17 mouse cellular contexts compared by ENCODE assay signal in genomic region chr1:125473126-125473666, GRCm38 (mm10). TPM values are rescaled to one million over a fixed set of nuclear protein-coding genes. Genes with fewer than 3 reads are reported as not detected.
DNase-seq lines count a peak whose midpoint lies in the region; ATAC-seq lines count a peak whose summit lies in the region.
"Had no signal": no experiment of that assay in that cellular context is flagged by ENCODE, and none has a peak within 500 bp of the region (broad histone marks: within the 10 kb centered on the region; RNA-seq: fewer than 3 reads in every experiment).

No protein-coding gene starts in this region.

- 86% methylated on average over 4 of the region's 4 CpGs for WGBS in midbrain, embryonic 16.5 days

- H3K27ac ChIP-seq in midbrain, embryonic 16.5 days (ENCODE audit: low read length), result no peak overlapping the region
- H3K27ac ChIP-seq: heart, embryonic 15.5 days; hindbrain, embryonic 14.5 days; limb, embryonic 12.5 days; midbrain, embryonic 12.5 days had no signal

- H3K4me1 ChIP-seq in midbrain, embryonic 16.5 days (ENCODE audit: control insufficient read depth, insufficient read depth, low read length), result no peaks in the 10 kb centered on the region
- H3K4me1 ChIP-seq: limb, embryonic 12.5 days; midbrain, embryonic 12.5 days had no signal

- no peaks in the 10 kb centered on the region for H3K9me3 ChIP-seq in midbrain, embryonic 16.5 days (replicated peaks; ENCODE audit: control insufficient read depth, low read length, poor library complexity, severe bottlenecking)
- H3K9me3 ChIP-seq: G1E; heart, embryonic 15.5 days; limb, embryonic 12.5 days; midbrain, embryonic 12.5 days had no signal

- peak; percentile 20 for DNase-seq in lung, postnatal 25 days (ENCODE audit: low spot score)
- DNase-seq in lung, adult 18-20 months, result no peak
- DNase-seq in splenic B cell, adult 2 months (ENCODE audit: low read depth, low spot score), result peak; percentile 68
- no peak for DNase-seq in thymus, adult 18-20 months
- DNase-seq: adrenal gland, postnatal 25 days; cerebellum, postnatal 14 days; kidney, adult 18-20 months; kidney, postnatal 4 days; lung, embryonic 14.5 days had no signal

- no peaks in the 10 kb centered on the region for H3K36me3 ChIP-seq in splenic B cell, adult 2 months (ENCODE audit: control insufficient read depth, insufficient read depth, low read length, poor library complexity, severe bottlenecking)
- H3K36me3 ChIP-seq in midbrain, embryonic 16.5 days (ENCODE audit: control insufficient read depth, insufficient read depth, low read length), result no peaks in the 10 kb centered on the region
- H3K36me3 ChIP-seq: G1E; heart, embryonic 15.5 days; limb, embryonic 12.5 days; midbrain, embryonic 12.5 days had no signal

- H3K4me2 ChIP-seq in midbrain, embryonic 16.5 days (ENCODE audit: low read length), result no peak overlapping the region
- H3K4me2 ChIP-seq: heart, embryonic 15.5 days; hindbrain, embryonic 14.5 days; limb, embryonic 12.5 days; lung, embryonic 14.5 days; midbrain, embryonic 12.5 days had no signal

- H3K4me3 ChIP-seq in midbrain, embryonic 16.5 days (ENCODE audit: low read depth, low read length), result no peak overlapping the region
- H3K4me3 ChIP-seq: heart, embryonic 15.5 days; limb, embryonic 12.5 days; midbrain, embryonic 12.5 days had no signal

- ATAC-seq in CD4-positive, CD25-positive, alpha-beta regulatory T cell, adult 4 months, result peak; percentile 37
- peak; percentile 60 to 74 for ATAC-seq in hematopoietic stem cell, adult 5-6 weeks (replicated peaks in 1 of 2; ENCODE audit: insufficient read depth in 1 of 2, low FRiP score in 2 of 2, low TSS enrichment in 1 of 2, low read depth in 1 of 2, poor library complexity in 2 of 2, severe bottlenecking in 2 of 2)
- ATAC-seq in midbrain, embryonic 16.5 days, result no peak

- H3K27me3 ChIP-seq in splenic B cell, adult 2 months (ENCODE audit: control insufficient read depth, insufficient read depth, low read length, poor library complexity, severe bottlenecking), result no peaks in the 10 kb centered on the region
- H3K27me3 ChIP-seq in midbrain, embryonic 16.5 days (ENCODE audit: control insufficient read depth, insufficient read depth, low read depth, low read length), result no peaks in the 10 kb centered on the region
- H3K27me3 ChIP-seq: heart, embryonic 15.5 days; limb, embryonic 12.5 days; midbrain, embryonic 12.5 days had no signal

- H3K9ac ChIP-seq in midbrain, embryonic 16.5 days (ENCODE audit: low read depth, low read length), result no peak overlapping the region
- H3K9ac ChIP-seq: heart, embryonic 15.5 days; hindbrain, embryonic 14.5 days; limb, embryonic 12.5 days; lung, embryonic 14.5 days; midbrain, embryonic 12.5 days had no signal

RNA-seq across cellular contexts. Expression of gene Actr3, which starts 37.7 kb away (rescaled TPM):
- 100 to 1,000 TPM; 428 to 528 TPM for polyA plus RNA-seq in CD4-positive, CD25-positive, alpha-beta regulatory T cell, adult 4 months (2017; shearing (Covaris generic))
- total RNA-seq in hematopoietic stem cell, adult 5-6 weeks (2017), result 606 and 717 TPM in 2 replicates
- polyA plus RNA-seq in midbrain, embryonic 16.5 days (2015; fragmentation: Nextera tagmentation; extraction: Ambion mirVana), result 217 and 238 TPM in 2 replicates

Comparison
In these comparisons a context has a peak if more than half of its experiments do, and no peak if none do; other contexts are left out.
1. DNase-seq: peak in lung, postnatal 25 days (single experiment) and splenic B cell, adult 2 months (single experiment); none in lung, adult 18-20 months (0 of 2) and thymus, adult 18-20 months (0 of 2).